Mouse (Mus musculus) left cerebral cortex, postnatal 36 days (tissue): ENCODE data around the gene 5031439G07Rik. TPM values are rescaled to one million over a fixed set of nuclear protein-coding genes. Genes with fewer than 3 reads are reported as not detected.
A peak's percentile ranks its signal among the peaks of the same experiment; 100 is the strongest.
"Not testable (repeated sequence)": the region's sequence is repeated elsewhere in the genome, so short reads cannot be mapped to it uniquely, and the experiment has no call there.

Experiments used
- DNase-seq, 2 experiments: peaks; one replicate each; pipeline ENCODE4 v3.0.0; 2021 to 2022; ENCODE audit warnings: low spot score in 2 of 2, mixed read lengths in 1 of 2
- intact Hi-C: fragments of 180-260 bp; cut with DNase I; formaldehyde crosslinking; loops from one replicate; pipeline ENCODE4 v1.15.1; 2025
- total RNA-seq, 2 experiments: library from RNA; stranded (reverse); gene quantifications; 2 replicates each; pipeline ENCODE4 v1.2.3; 2021

The 5031439G07Rik gene
- 10 to 100 TPM; 76.2 to 83.6 TPM for total RNA-seq

GRCm38 (mm10) chr15:84987874-84988825, at the start of gene 5031439G07Rik:
Gene 5031439G07Rik, minus strand, starts transcription at chr15:84988551.
- DNase-seq: peak; percentile 86 to 87
- intact Hi-C loops: loop anchor here (5.0 kb wide), 1 partner anchor 46 kb away; no protein-coding TSS in a partner anchor

GRCm38 (mm10) chr15:85037343-85037690, 49.0 kb upstream of the 5031439G07Rik start:
- intact Hi-C loops: loop anchor here (5.0 kb wide), 1 partner anchor 35 kb away; no protein-coding TSS in a partner anchor
- no peak for DNase-seq

GRCm38 (mm10) chr15:85036566-85037342, 48.4 kb upstream of the 5031439G07Rik start:
- intact Hi-C loops: loop anchor here (5.0 kb wide), 1 partner anchor 34 kb away; no protein-coding TSS in a partner anchor
- peak; percentile 97 for DNase-seq

GRCm38 (mm10) chr15:85033916-85034315, 45.6 kb upstream of the 5031439G07Rik start:
- intact Hi-C loops, DNase-seq: not testable (repeated sequence)

GRCm38 (mm10) chr15:85031866-85032265, 43.5 kb upstream of the 5031439G07Rik start:
- intact Hi-C loops: no loop called here

GRCm38 (mm10) chr15:85030643-85031042, 42.3 kb upstream of the 5031439G07Rik start:
- intact Hi-C loops: not testable (repeated sequence)

More at GRCm38 (mm10) chr15:85031866-85032265, 43.5 kb upstream of the 5031439G07Rik start:
- DNase-seq: no peak

GRCm38 (mm10) chr15:85028648-85029047, 40.3 kb upstream of the 5031439G07Rik start, which contains the start of gene Fam118a:
Gene Fam118a, plus strand, starts transcription at chr15:85028948.
- intact Hi-C loops, DNase-seq: not testable (repeated sequence)

More at GRCm38 (mm10) chr15:85030643-85031042, 42.3 kb upstream of the 5031439G07Rik start:
- DNase-seq: not testable (repeated sequence)

GRCm38 (mm10) chr15:85027740-85028139, 39.4 kb upstream of the 5031439G07Rik start:
- no peak for DNase-seq
- intact Hi-C loops: no loop called here

GRCm38 (mm10) chr15:85026197-85026596, 37.8 kb upstream of the 5031439G07Rik start:
- DNase-seq: no peak
- intact Hi-C loops: no loop called here

- intact Hi-C loops: no loop called here
- DNase-seq: no peak
Observed at GRCm38 (mm10) chr15:85022211-85022610, 33.9 kb upstream of the 5031439G07Rik start.

- DNase-seq: no peak
- intact Hi-C loops: loop anchor here (2.0 kb wide), 1 partner anchor 26 kb away; no protein-coding TSS in a partner anchor
Observed at GRCm38 (mm10) chr15:85016951-85017664, 28.8 kb upstream of the 5031439G07Rik start, which contains the start of gene Upk3a. Gene Upk3a, plus strand, starts transcription at chr15:85017141.

GRCm38 (mm10) chr15:85015771-85016170, 27.4 kb upstream of the 5031439G07Rik start:
- intact Hi-C loops: loop anchor here (1.0 to 2.0 kb wide), 2 partner anchors 18 to 27 kb away; no protein-coding TSS in a partner anchor

GRCm38 (mm10) chr15:85012662-85013054, 24.3 kb upstream of the 5031439G07Rik start:
- intact Hi-C loops: no loop called here
- DNase-seq: no peak

More at GRCm38 (mm10) chr15:85015771-85016170, 27.4 kb upstream of the 5031439G07Rik start:
- DNase-seq: peak; percentile 58 to 73

GRCm38 (mm10) chr15:85011895-85012661, 23.7 kb upstream of the 5031439G07Rik start:
- intact Hi-C loops: no loop called here
- no peak for DNase-seq

- intact Hi-C loops: no loop called here
- no peak for DNase-seq
Observed at GRCm38 (mm10) chr15:85009666-85010065, 21.3 kb upstream of the 5031439G07Rik start.

GRCm38 (mm10) chr15:85000984-85001982, 12.9 kb upstream of the 5031439G07Rik start:
- intact Hi-C loops: loop anchor here (5.0 kb wide), 2 partner anchors 36 to 66 kb away; no protein-coding TSS in a partner anchor
- DNase-seq: peak; percentile 73 to 77

- intact Hi-C loops: loop anchor here (5.0 to 10.0 kb wide), 3 partner anchors 37 to 145 kb away; partner anchors contain the start of gene Phf21b
- DNase-seq: no peak
Observed at GRCm38 (mm10) chr15:84999911-85000310, 11.6 kb upstream of the 5031439G07Rik start.
